Mouse (Mus musculus): ENCODE measurements around the gene Smarcc1.

The Smarcc1 gene

GRCm38 (mm10) chr9:110284075-110284697 lies 166.7 kb downstream of the Smarcc1 start:
- no peak for DNase-seq (ENCODE audit: low spot score)

GRCm38 (mm10) chr9:110287321-110287924 lies 169.9 kb downstream of the Smarcc1 start:
- DNase-seq (ENCODE audit: low spot score), result no peak

Data from ovary, postnatal 14 days (tissue).